Mouse (Mus musculus) thymus, postnatal 0 days (tissue): ENCODE measurements around the gene Trim7. TPM values are rescaled to one million over a fixed set of nuclear protein-coding genes. Genes with fewer than 3 reads are reported as not detected.
"Not testable (repeated sequence)": the region's sequence is repeated elsewhere in the genome, so short reads cannot be mapped to it uniquely, and the experiment has no call there.

Experiments used
- DNase-seq: peaks from one replicate; pipeline ENCODE4 v3.0.0-alpha.2; 2015; ENCODE audit warnings: low spot score
- polyA plus RNA-seq: library from polyadenylated mRNA; unstranded; fragments of >200 nt; fragmentation: Nextera tagmentation; extraction: Ambion mirVana; gene quantifications from 2 replicates; pipeline ENCODE4 v1.2.1, GENCODE M21; 2015

The Trim7 gene
- 1.1 and 2.1 TPM in 2 replicates for polyA plus RNA-seq

DNA sequence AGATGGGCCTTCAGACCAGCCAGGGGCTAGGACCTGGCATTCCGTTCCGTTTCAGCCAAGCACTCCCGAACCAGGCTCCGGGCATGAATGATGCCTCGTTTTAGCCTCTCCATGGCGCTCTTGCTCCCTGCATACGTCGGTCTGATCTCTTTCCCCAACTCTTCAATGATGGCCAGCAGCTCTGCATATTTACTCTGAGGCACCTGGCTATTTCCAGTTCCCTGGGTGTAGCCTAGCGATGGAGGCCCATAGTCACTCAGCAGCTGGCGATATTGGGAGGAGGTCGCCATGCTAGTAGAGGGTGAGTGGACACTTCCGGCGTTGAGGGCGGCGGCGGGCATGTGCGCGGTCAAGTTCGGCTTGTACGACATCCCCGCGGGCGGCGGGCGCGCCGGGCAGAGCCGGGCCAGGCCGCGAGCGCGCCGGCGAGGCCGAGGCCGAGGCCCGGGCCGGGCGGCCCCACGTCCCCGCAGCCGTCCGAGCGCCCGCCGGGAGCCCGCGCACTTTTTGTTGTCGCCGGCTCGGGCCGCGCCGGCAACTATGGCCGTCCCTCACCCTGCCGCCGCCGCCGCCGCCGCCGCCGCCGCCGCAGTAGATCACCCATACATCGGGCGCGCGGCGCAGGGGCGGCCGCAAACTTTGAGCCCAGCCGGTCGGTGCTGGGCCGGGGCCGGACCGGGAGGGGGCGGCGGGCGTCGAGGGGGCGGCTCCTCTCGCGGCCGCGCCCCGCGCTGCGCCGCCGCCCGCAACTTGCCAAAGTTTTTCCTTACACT lies at the start of gene Trim7, which contains the start of gene Gm12184:
Gene Trim7 (plus strand): TSS at position 162 of the 773 bp plus-strand sequence.
Gene Gm12184 (minus strand): TSS at position 677 of the 773 bp plus-strand sequence.
- not testable (repeated sequence) for DNase-seq

DNA sequence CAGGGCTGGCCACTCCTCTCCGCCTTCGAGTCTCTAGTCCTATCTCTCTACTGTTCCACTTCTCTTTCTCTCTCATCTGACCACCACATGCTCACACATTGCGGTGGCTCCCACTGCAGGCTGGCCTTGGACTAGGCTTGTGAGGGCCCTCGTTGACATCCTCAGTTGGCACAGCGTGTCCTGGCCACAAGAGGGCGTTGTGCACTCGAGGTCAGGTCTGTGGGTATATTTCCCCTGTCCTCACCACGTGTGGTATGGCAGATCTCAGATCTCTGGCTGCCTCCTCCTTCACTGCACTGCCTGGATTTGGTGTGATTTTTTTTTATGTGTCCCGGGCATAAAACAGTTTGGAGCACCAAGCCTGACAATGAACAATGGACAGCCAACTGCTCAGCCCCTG lies 49.3 kb upstream of the Trim7 start:
- peak; percentile 33 for DNase-seq

DNA sequence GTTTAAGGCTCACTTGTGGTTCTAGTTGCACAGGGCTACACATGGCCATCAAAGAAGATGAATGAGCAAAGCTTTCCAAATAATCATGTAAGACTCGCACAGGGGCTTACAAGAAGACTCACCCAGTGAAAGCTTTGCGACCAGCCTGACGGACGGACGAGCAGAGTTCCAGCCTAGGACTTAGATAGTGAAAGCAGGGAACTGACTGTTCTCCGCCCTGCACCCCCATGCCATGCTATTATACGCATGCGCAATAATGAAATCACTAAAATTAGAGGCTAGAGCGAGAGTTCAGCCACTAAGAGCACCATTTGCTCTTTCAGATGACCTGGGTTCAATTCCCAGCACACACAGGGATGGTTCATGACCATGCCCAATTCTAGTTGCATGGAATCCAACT lies 48.6 kb upstream of the Trim7 start:
- DNase-seq, result no peak

DNA sequence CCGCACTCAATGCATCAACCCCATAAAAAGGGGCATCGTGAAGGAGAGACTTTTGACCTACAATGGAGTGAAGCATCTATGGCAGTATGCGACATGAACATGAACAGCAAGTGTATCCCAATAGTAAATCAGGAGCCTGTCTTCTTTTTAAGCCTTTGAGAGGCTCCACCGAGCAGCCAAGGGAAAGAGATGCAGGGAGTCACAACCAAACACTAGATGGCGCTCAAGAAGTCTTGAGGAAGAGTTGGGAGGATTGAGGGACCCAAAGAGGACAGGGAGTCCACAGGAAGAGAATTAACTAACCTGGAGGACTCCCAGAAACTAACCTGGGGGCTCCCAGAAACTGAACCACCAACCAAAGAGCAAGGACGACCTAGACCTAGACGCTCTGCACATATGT lies 46.5 kb upstream of the Trim7 start:
- DNase-seq, result peak; percentile 77

DNA sequence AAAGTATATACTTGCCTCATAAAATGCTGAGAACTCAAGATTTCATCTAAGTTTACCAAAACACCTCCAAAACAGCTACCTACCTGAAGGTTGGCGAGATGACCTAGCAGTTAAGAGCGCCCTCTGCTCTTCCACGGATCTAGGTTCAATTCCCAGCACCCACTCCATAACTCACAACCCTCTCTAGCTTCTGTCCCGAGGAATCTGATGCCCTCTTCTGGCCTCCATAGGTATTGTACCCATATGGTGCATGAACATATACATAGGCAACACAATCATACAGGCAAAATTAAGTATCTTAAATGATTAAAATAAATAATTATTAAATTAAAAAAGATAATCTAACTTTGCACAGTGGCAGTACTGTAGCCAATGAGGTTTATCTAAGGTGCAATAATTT lies 43.7 kb upstream of the Trim7 start:
- DNase-seq, result no peak

DNA sequence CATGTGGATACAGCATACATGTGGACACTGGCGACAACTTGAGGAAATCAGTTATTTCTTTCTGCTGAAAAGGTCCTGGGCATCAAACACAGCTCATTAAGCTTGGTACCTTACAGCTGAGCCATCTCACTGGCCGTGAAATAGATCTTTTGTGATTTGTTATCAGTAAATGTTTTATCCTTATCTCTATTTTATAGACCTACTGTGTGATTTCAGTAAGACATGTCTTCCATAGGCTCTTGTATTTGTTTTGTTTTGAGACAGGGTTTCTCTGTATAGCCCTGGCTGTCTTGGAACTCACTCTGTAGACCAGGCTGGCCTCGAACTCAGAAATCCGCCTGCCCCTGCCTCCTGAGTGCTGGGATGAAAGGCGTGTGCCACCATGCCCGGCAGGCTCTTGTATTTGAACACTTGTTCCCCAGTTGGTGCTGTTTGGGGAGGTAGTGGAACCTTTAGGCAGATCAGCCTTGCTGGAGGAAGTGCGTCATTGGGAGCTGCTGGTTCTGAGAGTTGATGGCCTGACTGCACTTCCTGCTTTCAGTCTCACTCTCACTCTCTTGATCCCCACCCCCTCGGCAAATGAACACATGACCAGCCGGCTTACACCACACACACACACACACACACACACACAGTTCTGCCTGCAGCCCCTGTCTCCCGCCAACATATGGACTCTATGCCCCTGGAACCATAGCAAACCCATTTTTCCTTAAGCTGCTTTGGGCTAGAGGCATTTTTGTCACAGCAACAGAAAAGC lies 38.3 kb upstream of the Trim7 start:
- peak; percentile 87 for DNase-seq

DNA sequence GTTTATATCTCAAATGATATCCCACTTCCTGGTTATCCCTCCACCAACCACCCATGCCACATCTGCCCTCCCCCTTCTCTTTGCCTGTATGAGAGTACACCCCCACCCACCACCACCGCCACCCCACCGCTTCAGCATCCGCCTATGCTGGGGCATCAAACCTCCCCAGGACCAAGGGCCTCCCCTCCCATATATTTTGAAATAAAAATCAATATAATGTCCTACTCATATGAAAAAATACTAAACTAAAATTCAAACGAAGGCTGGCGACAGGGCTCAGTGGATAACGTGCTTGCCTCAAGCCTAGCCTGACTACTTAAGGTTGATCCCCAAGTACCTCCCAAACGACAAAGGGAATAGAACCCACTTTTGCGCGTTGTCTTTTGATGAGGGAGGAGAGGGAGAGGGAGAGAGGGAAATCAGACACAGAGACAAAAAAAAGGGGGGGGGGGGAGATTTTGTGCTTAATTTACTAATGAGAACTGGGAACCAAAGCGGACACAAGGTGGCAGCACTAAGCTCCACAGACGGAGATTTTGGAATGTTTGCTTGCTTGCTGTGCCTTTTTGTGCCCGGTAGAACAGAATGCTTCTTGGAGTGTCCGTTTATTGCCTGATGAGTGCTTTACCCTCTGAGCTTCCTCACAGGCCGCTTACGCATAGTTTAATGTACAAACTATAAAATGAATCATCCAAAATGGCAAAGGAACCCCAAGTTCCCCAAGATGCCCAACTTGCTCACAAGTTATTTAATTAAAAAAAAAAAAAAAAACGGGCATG lies 37.4 kb upstream of the Trim7 start:
- peak; percentile 83 for DNase-seq

DNA sequence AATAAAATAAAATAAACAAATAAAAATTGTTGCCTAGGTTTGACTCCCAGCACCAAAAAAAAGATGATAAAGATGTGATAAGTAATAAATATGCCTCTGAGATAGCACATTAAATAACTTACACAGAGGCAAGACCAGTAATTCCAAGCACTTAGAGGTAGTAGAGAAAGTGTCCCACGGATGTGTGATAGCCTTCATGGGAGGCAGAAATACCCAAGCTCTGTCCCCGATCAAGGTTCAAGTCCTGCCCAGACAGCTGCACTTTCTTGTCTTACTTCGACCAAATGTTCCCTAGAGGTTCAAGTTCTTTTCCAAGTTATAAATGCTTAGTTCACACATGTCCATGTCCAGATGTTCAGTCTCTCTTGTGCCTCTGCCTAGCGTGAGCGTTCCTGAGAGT lies 36.7 kb upstream of the Trim7 start:
- DNase-seq, result no peak

DNA sequence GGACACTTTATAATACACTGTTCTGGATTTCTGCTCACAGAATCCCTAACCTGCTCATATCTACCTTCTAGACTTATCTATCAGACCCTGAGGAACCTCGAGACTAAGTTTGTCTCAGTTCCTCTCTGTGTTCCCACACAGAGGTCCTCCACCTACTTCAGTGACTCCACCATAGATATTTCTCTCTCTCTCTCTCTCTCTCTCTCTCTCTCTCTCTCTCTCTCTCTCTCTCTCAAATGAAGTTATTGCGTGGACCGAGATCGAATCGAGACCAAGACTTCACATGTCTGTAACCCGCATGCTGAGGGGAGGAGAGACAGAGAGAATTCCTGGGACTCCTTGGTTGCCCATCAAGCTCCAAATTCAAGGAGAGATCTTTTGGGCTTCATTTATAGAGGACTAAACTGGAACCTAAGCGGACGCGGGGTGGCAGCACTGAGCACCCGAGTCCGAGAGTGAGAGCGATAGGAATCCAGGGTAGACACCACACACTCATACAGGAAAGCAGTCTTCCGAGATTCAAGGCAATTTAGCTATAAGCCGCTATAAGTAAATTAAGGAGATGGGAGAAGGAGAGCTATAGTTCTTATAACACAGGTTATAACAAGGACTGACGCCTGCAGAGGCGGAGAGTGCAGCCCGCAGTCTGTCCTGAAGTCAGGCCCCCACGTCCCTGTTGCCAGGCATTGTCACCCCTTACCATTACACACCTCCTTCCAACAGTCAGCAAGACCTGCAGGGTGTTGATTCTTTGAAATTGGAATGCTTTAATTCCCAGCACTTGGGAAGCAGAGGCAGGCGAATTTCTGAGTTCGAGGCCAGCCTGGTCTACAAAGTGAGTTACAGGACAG lies 35.7 kb upstream of the Trim7 start:
- DNase-seq, result peak; percentile 82

DNA sequence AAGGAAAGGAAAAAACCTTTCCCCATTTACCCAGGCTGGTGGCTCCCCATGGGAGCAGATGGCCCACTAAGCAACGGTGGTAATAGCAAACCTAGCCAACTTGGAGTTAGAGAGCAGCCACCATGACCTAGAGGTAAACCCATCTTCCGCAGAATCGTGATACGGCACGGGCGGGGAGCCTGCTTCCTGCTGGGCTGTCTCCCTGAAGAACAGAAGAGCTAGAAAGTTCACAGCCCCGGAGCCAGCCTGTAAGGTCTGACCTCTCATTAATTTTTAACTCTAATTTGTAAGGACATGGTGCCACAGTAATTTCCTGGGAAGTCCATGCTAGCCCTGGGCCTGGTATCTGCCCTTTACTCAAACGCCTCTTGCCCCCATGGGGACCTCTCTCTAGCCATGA lies 35.0 kb upstream of the Trim7 start:
- DNase-seq, result no peak

DNA sequence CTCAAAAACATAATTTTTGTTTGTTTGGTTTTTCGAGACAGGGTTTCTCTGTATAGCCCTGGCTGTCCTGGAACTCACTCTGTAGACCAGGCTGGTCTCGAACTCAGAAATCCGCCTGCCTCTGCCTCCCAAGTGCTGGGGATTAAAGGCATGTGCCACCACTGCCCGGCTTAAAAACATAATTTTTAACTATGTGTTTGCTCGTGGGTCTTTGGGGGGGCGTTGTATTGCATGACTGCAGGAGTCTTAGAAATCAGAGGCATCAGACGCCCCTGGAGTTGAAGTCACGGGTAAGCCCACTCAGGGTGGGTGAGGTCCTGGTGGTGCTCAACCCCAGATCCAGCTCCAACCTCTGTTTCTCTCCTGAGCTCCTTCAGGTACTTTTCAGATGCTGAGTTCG lies 34.0 kb upstream of the Trim7 start:
- DNase-seq, result not testable (repeated sequence)

DNA sequence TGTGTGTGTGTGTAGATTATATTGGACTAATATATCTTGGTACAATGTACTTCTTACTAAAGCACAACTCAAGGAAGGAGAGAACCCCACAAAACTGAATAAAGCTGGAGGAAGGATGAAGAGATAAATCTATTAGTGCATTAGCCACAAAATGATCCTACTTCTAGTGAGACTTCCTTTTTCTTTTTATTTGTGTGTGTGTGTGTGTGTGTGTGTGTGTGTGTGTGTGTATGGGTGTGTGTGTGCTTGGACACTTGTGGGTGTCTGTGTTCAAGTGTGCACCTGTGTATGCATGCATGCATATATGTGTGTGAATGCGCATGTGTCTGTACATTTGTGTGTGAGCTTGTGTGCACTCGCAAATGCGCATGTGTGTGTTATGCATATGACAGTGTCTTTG lies 32.8 kb upstream of the Trim7 start:
- DNase-seq, result no peak

DNA sequence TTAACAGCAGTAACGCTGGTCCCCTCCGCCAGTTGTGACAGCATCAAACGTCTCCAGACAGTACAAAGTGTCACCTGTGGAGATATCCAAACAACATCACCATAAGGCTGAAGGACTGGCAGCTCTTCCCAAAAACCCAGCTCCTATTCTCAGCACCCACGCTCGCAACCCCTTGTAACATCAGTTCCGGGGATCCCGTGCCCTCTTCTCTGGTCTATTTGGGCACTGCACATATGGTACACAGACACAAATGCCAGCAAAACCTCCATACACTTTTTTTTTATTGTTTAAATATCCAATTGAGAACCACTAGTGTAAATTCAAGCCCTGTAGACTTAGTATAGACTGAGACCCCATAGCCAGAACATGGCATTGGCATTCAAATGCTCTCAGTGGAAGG lies 30.7 kb upstream of the Trim7 start:
- no peak for DNase-seq

DNA sequence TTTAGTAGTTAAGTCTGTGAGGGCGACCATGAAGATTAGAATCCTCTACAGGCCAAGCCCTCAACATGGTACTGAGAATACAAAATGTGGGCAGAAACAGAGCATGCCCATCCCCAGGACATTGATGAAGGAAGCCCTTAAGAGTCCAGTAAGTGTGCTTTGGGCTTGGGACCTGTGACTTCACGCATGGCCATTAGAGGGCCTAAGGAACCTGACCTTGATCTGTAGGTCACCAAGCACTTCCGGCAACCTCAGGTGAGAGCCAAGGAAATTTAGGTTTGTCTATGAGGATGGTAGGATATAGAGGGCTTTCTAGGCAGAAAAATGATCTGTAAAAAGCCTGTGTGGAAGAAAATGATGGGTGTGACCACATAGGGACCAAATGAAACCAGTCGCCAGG lies 29.6 kb upstream of the Trim7 start:
- DNase-seq, result no peak

DNA sequence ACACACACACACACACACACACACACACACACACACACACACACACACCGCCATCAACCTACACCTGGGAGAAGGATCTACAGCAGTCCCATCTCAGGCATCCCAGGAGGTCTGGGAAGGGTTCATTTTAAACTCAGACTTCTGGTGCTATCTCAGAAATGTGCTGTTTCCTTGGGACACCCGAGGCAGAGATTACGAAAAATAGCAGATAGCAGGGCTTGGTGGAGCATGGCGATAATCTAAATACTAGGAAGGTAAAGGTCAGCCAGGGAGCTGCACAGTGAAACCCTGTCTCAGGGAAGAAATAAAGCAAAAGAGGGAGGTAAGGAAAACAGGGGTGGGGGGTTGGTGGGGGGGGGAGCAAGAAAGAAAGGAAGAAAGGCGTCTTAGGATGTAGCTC lies 28.7 kb upstream of the Trim7 start:
- DNase-seq, result no peak

DNA sequence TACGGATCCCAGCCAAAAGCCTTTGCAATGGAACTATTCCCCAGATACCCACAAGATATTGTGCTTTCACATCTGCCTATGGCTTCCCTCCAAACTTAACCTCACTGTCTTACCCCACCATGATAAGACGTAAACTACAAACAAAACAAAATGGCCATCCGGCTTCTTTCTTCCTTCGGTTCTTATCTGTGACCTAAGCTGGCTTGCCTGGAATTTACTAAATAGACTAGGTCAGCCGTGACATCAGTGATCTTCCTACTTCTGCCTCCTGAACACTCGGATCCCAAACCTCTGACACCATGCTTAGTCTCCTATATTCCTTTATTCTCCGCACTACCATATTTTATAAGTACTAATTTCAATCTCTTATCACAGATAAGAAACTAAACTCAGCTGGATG lies 27.6 kb upstream of the Trim7 start:
- no peak for DNase-seq

DNA sequence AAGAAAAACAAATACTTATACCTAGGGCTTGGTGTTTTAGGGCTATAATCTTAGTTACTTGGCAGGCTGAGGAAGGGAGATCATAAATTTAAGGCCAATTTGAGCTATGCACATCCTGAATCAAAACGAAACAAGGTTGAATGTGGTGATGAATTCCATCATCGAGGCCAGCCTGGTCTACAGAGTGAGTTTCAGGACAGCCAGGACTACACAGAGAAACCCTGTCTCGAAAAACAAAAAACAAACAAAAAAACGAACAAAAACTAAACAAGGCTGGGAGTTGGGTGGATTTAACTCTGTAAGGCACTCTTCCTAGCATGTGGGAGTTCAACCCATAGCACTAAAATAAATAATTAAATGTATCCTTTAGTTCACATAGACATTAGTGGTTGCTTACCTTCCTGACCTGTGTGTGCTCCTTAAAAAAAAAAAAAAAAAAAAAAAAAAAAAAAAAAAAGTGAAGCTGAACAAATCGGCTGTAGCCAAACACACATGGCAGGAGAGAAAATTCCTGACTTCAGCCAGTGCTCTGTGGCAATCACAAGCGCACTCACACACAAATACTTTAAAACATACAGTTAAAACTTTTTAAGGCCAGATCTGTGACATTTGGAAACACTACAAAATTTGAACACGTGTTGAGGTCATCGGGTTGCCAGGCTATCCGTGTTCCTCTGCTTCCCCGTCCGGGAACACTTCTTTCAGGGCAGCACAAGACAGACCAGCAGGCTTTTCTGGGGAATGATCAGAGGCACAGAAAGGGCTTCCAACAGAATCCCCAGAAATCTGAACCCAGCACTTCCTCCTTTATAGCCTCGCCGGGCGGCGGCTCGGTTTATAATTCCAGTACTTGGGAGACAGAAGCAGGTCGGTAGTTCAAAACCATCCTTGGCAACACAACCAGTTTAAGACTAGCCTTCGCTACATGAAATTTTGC lies 26.7 kb upstream of the Trim7 start:
- no peak for DNase-seq

DNA sequence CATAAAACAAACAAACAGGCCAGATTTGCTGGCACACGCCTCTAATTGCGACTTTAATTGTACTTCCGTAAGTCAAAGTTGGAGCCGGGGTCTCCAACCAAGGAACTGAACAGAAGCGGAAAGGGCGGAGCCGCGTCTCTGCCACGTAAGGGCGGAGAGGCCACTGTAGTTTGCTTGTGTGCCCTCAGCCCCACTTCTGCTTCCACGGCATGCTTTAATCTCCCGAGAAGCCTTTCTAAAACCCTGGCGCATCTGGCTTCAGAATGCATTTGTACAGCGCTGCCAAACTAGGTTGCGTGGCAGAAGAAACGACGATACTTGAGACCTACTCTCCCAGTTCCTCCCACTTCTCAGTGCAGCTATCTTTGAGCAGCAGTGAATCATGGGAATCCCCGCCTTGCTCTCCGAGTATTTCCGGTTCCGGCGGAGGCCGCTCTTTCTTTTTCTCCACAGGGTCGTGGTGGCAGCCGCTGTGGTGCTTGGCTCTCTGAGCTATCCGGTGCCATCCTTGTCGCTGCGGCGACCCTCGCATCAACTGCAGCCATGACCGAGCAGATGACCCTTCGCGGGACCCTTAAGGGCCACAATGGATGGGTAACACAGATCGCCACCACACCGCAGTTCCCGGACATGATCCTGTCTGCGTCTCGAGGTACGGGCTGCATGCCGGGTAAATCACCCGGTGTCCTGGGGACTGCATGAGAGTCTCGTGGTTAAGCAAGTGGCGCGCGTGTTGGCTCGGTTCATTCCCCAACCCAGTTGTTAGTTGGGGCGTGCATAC lies 25.8 kb upstream of the Trim7 start, which contains the start of gene Rack1:
Gene Rack1 (plus strand): TSS at position 412 of the 781 bp plus-strand sequence.
- peak; percentile 91 for DNase-seq
